Mouse (Mus musculus): ENCODE data around the gene Onecut3. TPM values are rescaled to one million over a fixed set of nuclear protein-coding genes. Genes with fewer than 3 reads are reported as not detected.

Onecut3 gene
- polyA plus RNA-seq, 1 experiment from 2014 or later, result 0.08 TPM

- Histone ChIP-seq H3K4me2 (ENCODE audit: low read depth, low read length) (no peak overlapping the region), H3K4me1 (ENCODE audit: control insufficient read depth, insufficient read depth, low read length) (no peaks in the 10 kb centered on the region), H3K9me3 (replicated peaks; ENCODE audit: control insufficient read depth, low read length) (no peaks in the 10 kb centered on the region), H3K9ac (ENCODE audit: low read length) (no peak overlapping the region), H3K4me3 (replicated peaks; ENCODE audit: low read length) (no peak overlapping the region), H3K27ac (ENCODE audit: low read length) (no peak overlapping the region), H3K27me3 (ENCODE audit: control insufficient read depth, insufficient read depth, low read length) (peaks cover 8% of the 10 kb centered on the region; the same call in 1 of the 2 replicates), H3K36me3 (ENCODE audit: control insufficient read depth, insufficient read depth, low read length) (no peaks in the 10 kb centered on the region)
- no peak for ATAC-seq (ENCODE audit: insufficient read depth, low FRiP score)
- WGBS, result 62% methylated on average over 4 of the region's 4 CpGs
These were observed 34.3 kb upstream of the Onecut3 start for GRCm38 (mm10) chr10:80460324-80460723.

- H3K27ac ChIP-seq (ENCODE audit: low read length), result no peak overlapping the region
- H3K4me3 ChIP-seq (replicated peaks; ENCODE audit: low read length), result no peak overlapping the region
- no peak for ATAC-seq (ENCODE audit: insufficient read depth, low FRiP score)
- H3K4me2 ChIP-seq (ENCODE audit: low read depth, low read length), result no peak overlapping the region
- no peaks in the 10 kb centered on the region for H3K9me3 ChIP-seq (replicated peaks; ENCODE audit: control insufficient read depth, low read length)
- no peaks in the 10 kb centered on the region for H3K4me1 ChIP-seq (ENCODE audit: control insufficient read depth, insufficient read depth, low read length)
- peaks cover 8% of the 10 kb centered on the region; the same call in 1 of the 2 replicates for H3K27me3 ChIP-seq (ENCODE audit: control insufficient read depth, insufficient read depth, low read length)
- 72% methylated on average over 7 of the region's 7 CpGs for WGBS
- no peak overlapping the region for H3K9ac ChIP-seq (ENCODE audit: low read length)
- no peaks in the 10 kb centered on the region for H3K36me3 ChIP-seq (ENCODE audit: control insufficient read depth, insufficient read depth, low read length)
These were observed 33.3 kb upstream of the Onecut3 start for GRCm38 (mm10) chr10:80461346-80461745.

GRCm38 (mm10) chr10:80464381-80465035 lies 30.1 kb upstream of the Onecut3 start:
- 14% methylated on average over 19 of the region's 19 CpGs for WGBS
- no peaks in the 10 kb centered on the region for H3K9me3 ChIP-seq (replicated peaks; ENCODE audit: control insufficient read depth, low read length)
- no peak overlapping the region for H3K9ac ChIP-seq (ENCODE audit: low read length)
- no peak overlapping the region for H3K4me2 ChIP-seq (ENCODE audit: low read depth, low read length)
- no peak overlapping the region for H3K27ac ChIP-seq (ENCODE audit: low read length)
- H3K36me3 ChIP-seq (ENCODE audit: control insufficient read depth, insufficient read depth, low read length), result no peaks in the 10 kb centered on the region
- no peak overlapping the region for H3K4me3 ChIP-seq (replicated peaks; ENCODE audit: low read length)
- H3K27me3 ChIP-seq (ENCODE audit: control insufficient read depth, insufficient read depth, low read length), result peaks cover 8% of the 10 kb centered on the region; the same call in 1 of the 2 replicates
- H3K4me1 ChIP-seq (ENCODE audit: control insufficient read depth, insufficient read depth, low read length), result no peaks in the 10 kb centered on the region
- ATAC-seq (ENCODE audit: insufficient read depth, low FRiP score), result no peak

GRCm38 (mm10) chr10:80465066-80465465 lies 29.6 kb upstream of the Onecut3 start:
- Histone ChIP-seq H3K4me3 (replicated peaks; ENCODE audit: low read length) (no peak overlapping the region), H3K9ac (ENCODE audit: low read length) (no peak overlapping the region), H3K27me3 (ENCODE audit: control insufficient read depth, insufficient read depth, low read length) (peaks cover 8% of the 10 kb centered on the region; the same call in 1 of the 2 replicates), H3K4me1 (ENCODE audit: control insufficient read depth, insufficient read depth, low read length) (no peaks in the 10 kb centered on the region), H3K27ac (ENCODE audit: low read length) (no peak overlapping the region), H3K9me3 (replicated peaks; ENCODE audit: control insufficient read depth, low read length) (no peaks in the 10 kb centered on the region), H3K36me3 (ENCODE audit: control insufficient read depth, insufficient read depth, low read length) (no peaks in the 10 kb centered on the region), H3K4me2 (ENCODE audit: low read depth, low read length) (no peak overlapping the region)
- 67% methylated on average over 5 of the region's 5 CpGs for WGBS
- no peak for ATAC-seq (ENCODE audit: insufficient read depth, low FRiP score)

- peak; percentile 92 for ATAC-seq (ENCODE audit: insufficient read depth, low FRiP score)
- peaks cover 10% of the 10 kb centered on the region for H3K27me3 ChIP-seq (ENCODE audit: control insufficient read depth, insufficient read depth, low read length)
- H3K4me2 ChIP-seq (ENCODE audit: low read depth, low read length), result peak overlapping the region; percentile 61
- H3K4me1 ChIP-seq (ENCODE audit: control insufficient read depth, insufficient read depth, low read length), result no peaks in the 10 kb centered on the region
- peak overlapping the region; percentile 73 for H3K9ac ChIP-seq (ENCODE audit: low read length)
- no peaks in the 10 kb centered on the region for H3K9me3 ChIP-seq (replicated peaks; ENCODE audit: control insufficient read depth, low read length)
- peak overlapping the region; percentile 53 for H3K4me3 ChIP-seq (replicated peaks; ENCODE audit: low read length)
- no peak overlapping the region for H3K27ac ChIP-seq (ENCODE audit: low read length)
- under 1% methylated on average over 58 of the region's 58 CpGs for WGBS
- H3K36me3 ChIP-seq (ENCODE audit: control insufficient read depth, insufficient read depth, low read length), result no peaks in the 10 kb centered on the region
These were observed 19.2 kb upstream of the Onecut3 start for GRCm38 (mm10) chr10:80475290-80475959.

- Histone ChIP-seq H3K36me3 (ENCODE audit: control insufficient read depth, insufficient read depth, low read length) (no peaks in the 10 kb centered on the region), H3K27ac (ENCODE audit: low read length) (no peak overlapping the region), H3K4me3 (replicated peaks; ENCODE audit: low read length) (no peak overlapping the region), H3K27me3 (ENCODE audit: control insufficient read depth, insufficient read depth, low read length) (no peaks in the 10 kb centered on the region; the same call in none of the 2 replicates), H3K9ac (ENCODE audit: low read length) (no peak overlapping the region), H3K4me2 (ENCODE audit: low read depth, low read length) (no peak overlapping the region), H3K9me3 (replicated peaks; ENCODE audit: control insufficient read depth, low read length) (no peaks in the 10 kb centered on the region), H3K4me1 (ENCODE audit: control insufficient read depth, insufficient read depth, low read length) (no peaks in the 10 kb centered on the region; the same call in 1 of the 2 replicates)
- WGBS, result 72% methylated on average over 5 of the region's 5 CpGs
- no peak for ATAC-seq (ENCODE audit: insufficient read depth, low FRiP score)
These were observed 16.1 kb upstream of the Onecut3 start for GRCm38 (mm10) chr10:80478531-80478930.

- H3K9ac ChIP-seq (ENCODE audit: low read length), result no peak overlapping the region
- no peaks in the 10 kb centered on the region for H3K9me3 ChIP-seq (replicated peaks; ENCODE audit: control insufficient read depth, low read length)
- no peak for ATAC-seq (ENCODE audit: insufficient read depth, low FRiP score)
- no peak overlapping the region for H3K27ac ChIP-seq (ENCODE audit: low read length)
- H3K27me3 ChIP-seq (ENCODE audit: control insufficient read depth, insufficient read depth, low read length), result peaks cover 10% of the 10 kb centered on the region
- H3K4me2 ChIP-seq (ENCODE audit: low read depth, low read length), result no peak overlapping the region
- H3K36me3 ChIP-seq (ENCODE audit: control insufficient read depth, insufficient read depth, low read length), result no peaks in the 10 kb centered on the region
- no peak overlapping the region for H3K4me3 ChIP-seq (replicated peaks; ENCODE audit: low read length)
- WGBS, result 19% methylated on average over 5 of the region's 5 CpGs
- no peaks in the 10 kb centered on the region; the same call in 1 of the 2 replicates for H3K4me1 ChIP-seq (ENCODE audit: control insufficient read depth, insufficient read depth, low read length)
These were observed 13.6 kb upstream of the Onecut3 start for GRCm38 (mm10) chr10:80481002-80481401.

- 70% methylated on average over 7 of the region's 7 CpGs for WGBS
- no peaks in the 10 kb centered on the region for H3K36me3 ChIP-seq (ENCODE audit: control insufficient read depth, insufficient read depth, low read length)
These were observed 7.7 kb upstream of the Onecut3 start for GRCm38 (mm10) chr10:80486862-80487379.

GRCm38 (mm10) chr10:80490051-80490450 lies 4.6 kb upstream of the Onecut3 start:
- WGBS, result under 1% methylated on average over 22 of the region's 22 CpGs
- Histone ChIP-seq H3K9ac (ENCODE audit: low read length) (0 out of 2 replicates have a peak overlapping the region, but pooled peaks have one; percentile 23), H3K9me3 (replicated peaks; ENCODE audit: control insufficient read depth, low read length) (no peaks in the 10 kb centered on the region), H3K4me2 (ENCODE audit: low read depth, low read length) (peak overlapping the region; percentile 30; the same call in 1 of the 2 replicates), H3K27me3 (ENCODE audit: control insufficient read depth, insufficient read depth, low read length) (peaks cover 84% of the 10 kb centered on the region), H3K4me1 (ENCODE audit: control insufficient read depth, insufficient read depth, low read length) (peaks cover 15% of the 10 kb centered on the region), H3K27ac (ENCODE audit: low read length) (no peak overlapping the region), H3K36me3 (ENCODE audit: control insufficient read depth, insufficient read depth, low read length) (no peaks in the 10 kb centered on the region), H3K4me3 (replicated peaks; ENCODE audit: low read length) (0 out of 2 replicates have a peak overlapping the region, but pooled peaks have one; percentile 10)
- peak; percentile 46 for ATAC-seq (ENCODE audit: insufficient read depth, low FRiP score)

More at GRCm38 (mm10) chr10:80486862-80487379, 7.7 kb upstream of the Onecut3 start:
- H3K4me2 ChIP-seq (ENCODE audit: low read depth, low read length), result no peak overlapping the region
- no peak overlapping the region for H3K9ac ChIP-seq (ENCODE audit: low read length)
- H3K27ac ChIP-seq (ENCODE audit: low read length), result no peak overlapping the region
- H3K9me3 ChIP-seq (replicated peaks; ENCODE audit: control insufficient read depth, low read length), result no peaks in the 10 kb centered on the region
- H3K27me3 ChIP-seq (ENCODE audit: control insufficient read depth, insufficient read depth, low read length), result peaks cover 55% of the 10 kb centered on the region
- H3K4me3 ChIP-seq (replicated peaks; ENCODE audit: low read length), result no peak overlapping the region
- H3K4me1 ChIP-seq (ENCODE audit: control insufficient read depth, insufficient read depth, low read length), result peaks cover 7% of the 10 kb centered on the region; the same call in 1 of the 2 replicates
- ATAC-seq (ENCODE audit: insufficient read depth, low FRiP score), result no peak

All from stomach, embryonic 16.5 days (tissue).